Mouse (Mus musculus): ENCODE data around the gene Nrtn. TPM values are rescaled to one million over a fixed set of nuclear protein-coding genes. Genes with fewer than 3 reads are reported as not detected.
A peak's percentile ranks its signal among the peaks of the same experiment; 100 is the strongest.

Gene Nrtn
- polyA plus RNA-seq, 1 experiment from 2014 or later: 2.5 TPM

GRCm38 (mm10) chr17:56729151-56729550, 28.2 kb downstream of the Nrtn start:
- no peak overlapping the region for H3K9ac ChIP-seq (ENCODE audit: low read depth, low read length)
- no peaks in the 10 kb centered on the region; the same call in none of the 2 replicates for H3K4me1 ChIP-seq (ENCODE audit: control insufficient read depth, insufficient read depth, low read depth, low read length)
- no peak overlapping the region for H3K4me3 ChIP-seq (ENCODE audit: low read length)
- no peaks in the 10 kb centered on the region for H3K27me3 ChIP-seq (replicated peaks; ENCODE audit: control insufficient read depth, insufficient read depth, low read length)
- H3K9me3 ChIP-seq (ENCODE audit: control insufficient read depth, low read length): no peaks in the 10 kb centered on the region
- no peaks in the 10 kb centered on the region for H3K36me3 ChIP-seq (ENCODE audit: control insufficient read depth, insufficient read depth, low read length)
- no peak for ATAC-seq
- 47% methylated on average over 6 of the region's 6 CpGs for WGBS
- no peak overlapping the region for H3K4me2 ChIP-seq (ENCODE audit: low read length)
- H3K27ac ChIP-seq (ENCODE audit: low read depth, low read length): no peak overlapping the region

GRCm38 (mm10) chr17:56728117-56728516, 29.2 kb downstream of the Nrtn start:
- 37% methylated on average over 12 of the region's 12 CpGs for WGBS
- H3K9ac ChIP-seq (ENCODE audit: low read depth, low read length): no peak overlapping the region
- H3K9me3 ChIP-seq (ENCODE audit: control insufficient read depth, low read length): no peaks in the 10 kb centered on the region

GRCm38 (mm10) chr17:56727659-56728058, 29.7 kb downstream of the Nrtn start:
- 16% methylated on average over 12 of the region's 12 CpGs for WGBS
- no peak overlapping the region for H3K9ac ChIP-seq (ENCODE audit: low read depth, low read length)
- no peaks in the 10 kb centered on the region for H3K9me3 ChIP-seq (ENCODE audit: control insufficient read depth, low read length)
- H3K4me3 ChIP-seq (ENCODE audit: low read length): no peak overlapping the region
- ATAC-seq: no peak
- peaks cover 6% of the 10 kb centered on the region; the same call in 1 of the 2 replicates for H3K36me3 ChIP-seq (ENCODE audit: control insufficient read depth, insufficient read depth, low read length)
- H3K4me2 ChIP-seq (ENCODE audit: low read length): no peak overlapping the region
- no peak overlapping the region for H3K27ac ChIP-seq (ENCODE audit: low read depth, low read length)
- no peaks in the 10 kb centered on the region for H3K27me3 ChIP-seq (replicated peaks; ENCODE audit: control insufficient read depth, insufficient read depth, low read length)
- no peaks in the 10 kb centered on the region; the same call in none of the 2 replicates for H3K4me1 ChIP-seq (ENCODE audit: control insufficient read depth, insufficient read depth, low read depth, low read length)

More at GRCm38 (mm10) chr17:56728117-56728516, 29.2 kb downstream of the Nrtn start:
- Histone ChIP-seq H3K27ac (ENCODE audit: low read depth, low read length) (no peak overlapping the region), H3K4me3 (ENCODE audit: low read length) (no peak overlapping the region), H3K36me3 (ENCODE audit: control insufficient read depth, insufficient read depth, low read length) (peaks cover 3% of the 10 kb centered on the region; the same call in 1 of the 2 replicates), H3K27me3 (replicated peaks; ENCODE audit: control insufficient read depth, insufficient read depth, low read length) (no peaks in the 10 kb centered on the region), H3K4me2 (ENCODE audit: low read length) (no peak overlapping the region), H3K4me1 (ENCODE audit: control insufficient read depth, insufficient read depth, low read depth, low read length) (no peaks in the 10 kb centered on the region; the same call in none of the 2 replicates)
- ATAC-seq: no peak

- peaks cover 6% of the 10 kb centered on the region; the same call in 1 of the 2 replicates for H3K36me3 ChIP-seq (ENCODE audit: control insufficient read depth, insufficient read depth, low read length)
- WGBS: 20% methylated on average over 7 of the region's 7 CpGs
- H3K4me3 ChIP-seq (ENCODE audit: low read length): no peak overlapping the region
- H3K9ac ChIP-seq (ENCODE audit: low read depth, low read length): no peak overlapping the region
- ATAC-seq: no peak
- no peaks in the 10 kb centered on the region for H3K27me3 ChIP-seq (replicated peaks; ENCODE audit: control insufficient read depth, insufficient read depth, low read length)
- no peak overlapping the region for H3K4me2 ChIP-seq (ENCODE audit: low read length)
- no peaks in the 10 kb centered on the region; the same call in none of the 2 replicates for H3K4me1 ChIP-seq (ENCODE audit: control insufficient read depth, insufficient read depth, low read depth, low read length)
- H3K27ac ChIP-seq (ENCODE audit: low read depth, low read length): no peak overlapping the region
- no peaks in the 10 kb centered on the region for H3K9me3 ChIP-seq (ENCODE audit: control insufficient read depth, low read length)
These were observed 30.2 kb downstream of the Nrtn start for GRCm38 (mm10) chr17:56727029-56727649.

GRCm38 (mm10) chr17:56723419-56724161, 33.7 kb downstream of the Nrtn start:
- Histone ChIP-seq H3K4me3 (ENCODE audit: low read length) (no peak overlapping the region), H3K27me3 (replicated peaks; ENCODE audit: control insufficient read depth, insufficient read depth, low read length) (no peaks in the 10 kb centered on the region), H3K9me3 (ENCODE audit: control insufficient read depth, low read length) (no peaks in the 10 kb centered on the region), H3K27ac (ENCODE audit: low read depth, low read length) (no peak overlapping the region), H3K4me2 (ENCODE audit: low read length) (no peak overlapping the region), H3K36me3 (ENCODE audit: control insufficient read depth, insufficient read depth, low read length) (peaks cover 14% of the 10 kb centered on the region; the same call in 1 of the 2 replicates), H3K9ac (ENCODE audit: low read depth, low read length) (no peak overlapping the region), H3K4me1 (ENCODE audit: control insufficient read depth, insufficient read depth, low read depth, low read length) (peaks cover 10% of the 10 kb centered on the region)
- WGBS: 90% methylated on average over 11 of the region's 11 CpGs
- no peak for ATAC-seq

GRCm38 (mm10) chr17:56722441-56722840, 34.9 kb downstream of the Nrtn start:
- WGBS: 98% methylated on average over 5 of the region's 5 CpGs

GRCm38 (mm10) chr17:56717363-56718058, 39.8 kb downstream of the Nrtn start, which contains the start of the genes Ndufa11 and Vmac:
Ndufa11 (plus strand) TSS chr17:56717767.
Vmac (minus strand) TSS chr17:56718022.
- Histone ChIP-seq H3K4me3 (ENCODE audit: low read length) (peak within 1 kb of the TSS; percentile 80), H3K9me3 (ENCODE audit: control insufficient read depth, low read length) (no peaks in the 10 kb centered on the region), H3K27ac (ENCODE audit: low read depth, low read length) (peak within 1 kb of the TSS; percentile 93), H3K9ac (ENCODE audit: low read depth, low read length) (peak within 1 kb of the TSS; percentile 91), H3K36me3 (ENCODE audit: control insufficient read depth, insufficient read depth, low read length) (peaks cover 8% of the 10 kb centered on the region; the same call in 1 of the 2 replicates), H3K27me3 (replicated peaks; ENCODE audit: control insufficient read depth, insufficient read depth, low read length) (no peaks in the 10 kb centered on the region), H3K4me1 (ENCODE audit: control insufficient read depth, insufficient read depth, low read depth, low read length) (peaks cover 21% of the 10 kb centered on the region), H3K4me2 (ENCODE audit: low read length) (peak within 1 kb of the TSS; percentile 81)
- WGBS: under 1% methylated on average over 59 of the region's 59 CpGs
- ATAC-seq: peak; percentile 70

More at GRCm38 (mm10) chr17:56722441-56722840, 34.9 kb downstream of the Nrtn start:
- H3K4me2 ChIP-seq (ENCODE audit: low read length): no peak overlapping the region
- no peaks in the 10 kb centered on the region for H3K27me3 ChIP-seq (replicated peaks; ENCODE audit: control insufficient read depth, insufficient read depth, low read length)
- peaks cover 14% of the 10 kb centered on the region; the same call in 1 of the 2 replicates for H3K36me3 ChIP-seq (ENCODE audit: control insufficient read depth, insufficient read depth, low read length)
- H3K9me3 ChIP-seq (ENCODE audit: control insufficient read depth, low read length): no peaks in the 10 kb centered on the region
- H3K4me3 ChIP-seq (ENCODE audit: low read length): no peak overlapping the region
- H3K27ac ChIP-seq (ENCODE audit: low read depth, low read length): no peak overlapping the region
- no peak for ATAC-seq
- no peak overlapping the region for H3K9ac ChIP-seq (ENCODE audit: low read depth, low read length)
- peaks cover 14% of the 10 kb centered on the region for H3K4me1 ChIP-seq (ENCODE audit: control insufficient read depth, insufficient read depth, low read depth, low read length)

- Histone ChIP-seq H3K4me1 (ENCODE audit: control insufficient read depth, insufficient read depth, low read depth, low read length) (peaks cover 21% of the 10 kb centered on the region), H3K27me3 (replicated peaks; ENCODE audit: control insufficient read depth, insufficient read depth, low read length) (no peaks in the 10 kb centered on the region), H3K4me3 (ENCODE audit: low read length) (peak overlapping the region; percentile 80), H3K4me2 (ENCODE audit: low read length) (peak overlapping the region; percentile 81), H3K27ac (ENCODE audit: low read depth, low read length) (peak overlapping the region; percentile 93), H3K36me3 (ENCODE audit: control insufficient read depth, insufficient read depth, low read length) (peaks cover 8% of the 10 kb centered on the region), H3K9ac (ENCODE audit: low read depth, low read length) (peak overlapping the region; percentile 91), H3K9me3 (ENCODE audit: control insufficient read depth, low read length) (no peaks in the 10 kb centered on the region)
- WGBS: 0% methylated on average over 28 of the region's 55 CpGs
- peak; percentile 94 for ATAC-seq
These were observed 40.5 kb downstream of the Nrtn start for GRCm38 (mm10) chr17:56716655-56717362.
